ENCODE assay signal across 13 mouse cellular contexts in genomic region chr7:51662441-51662840, GRCm38 (mm10). TPM values are rescaled to one million over a fixed set of nuclear protein-coding genes. Genes with fewer than 3 reads are reported as not detected.
DNase-seq lines count a peak whose midpoint lies in the region; ATAC-seq lines count a peak whose summit lies in the region.
"Had no signal": no experiment of that assay in that cellular context is flagged by ENCODE, and none has a peak within 500 bp of the region (broad histone marks: within the 10 kb centered on the region; RNA-seq: fewer than 3 reads in every experiment).

No protein-coding gene starts in this region.

- peak overlapping the region; percentile 25; the same call in 1 of the 2 replicates for H3K27ac ChIP-seq in forebrain, embryonic 11.5 days (ENCODE audit: low read depth, low read length)
- H3K27ac ChIP-seq in forebrain, embryonic 10.5 days: no peak overlapping the region
- H3K27ac ChIP-seq in neural tube, embryonic 14.5 days (ENCODE audit: low read depth, low read length): 0 out of 2 replicates have a peak overlapping the region, but pooled peaks have one; percentile 22
- H3K27ac ChIP-seq in neural tube, embryonic 15.5 days (replicated peaks): no peak overlapping the region; the same call in 1 of the 2 replicates
- H3K27ac ChIP-seq in kidney, embryonic 14.5 days (ENCODE audit: low read depth, low read length): no peak overlapping the region
- H3K27ac ChIP-seq: left cerebral cortex, adult 2 months; stomach, embryonic 15.5 days had no signal

- H3K4me2 ChIP-seq in forebrain, embryonic 11.5 days (ENCODE audit: low read depth, low read length, severe bottlenecking): no peak overlapping the region
- H3K4me2 ChIP-seq in neural tube, embryonic 14.5 days (ENCODE audit: low read depth, low read length): no peak overlapping the region
- H3K4me2 ChIP-seq in neural tube, embryonic 15.5 days: no peak overlapping the region
- no peak overlapping the region for H3K4me2 ChIP-seq in kidney, embryonic 14.5 days (replicated peaks; ENCODE audit: low read depth, low read length)
- H3K4me2 ChIP-seq: stomach, embryonic 15.5 days had no signal

- DNase-seq in forebrain, embryonic 11.5 days (ENCODE audit: low spot score): peak; percentile 50
- DNase-seq in forebrain, embryonic 10.5 days (ENCODE audit: extremely low spot score, low spot score): no peak
- DNase-seq in layer of hippocampus, adult 9-11 months: peak; percentile 13
- DNase-seq in right cerebral cortex, postnatal 10 days (ENCODE audit: low spot score in 2 of 2): peak; percentile 23 to 32
- DNase-seq in gastrocnemius, postnatal 14 days: no peak
- DNase-seq: adrenal gland, postnatal 14 days; liver, postnatal 0 days had no signal

- H3K9ac ChIP-seq in forebrain, embryonic 11.5 days (ENCODE audit: low read length): no peak overlapping the region
- no peak overlapping the region for H3K9ac ChIP-seq in neural tube, embryonic 14.5 days (replicated peaks; ENCODE audit: low read depth, low read length)
- no peak overlapping the region for H3K9ac ChIP-seq in neural tube, embryonic 15.5 days (replicated peaks)
- no peak overlapping the region for H3K9ac ChIP-seq in kidney, embryonic 14.5 days (ENCODE audit: low read depth, low read length)
- H3K9ac ChIP-seq: liver, postnatal 0 days; stomach, embryonic 15.5 days had no signal

- H3K4me3 ChIP-seq in forebrain, embryonic 11.5 days (ENCODE audit: low read depth, low read length): no peak overlapping the region
- no peak overlapping the region for H3K4me3 ChIP-seq in forebrain, embryonic 10.5 days
- no peak overlapping the region for H3K4me3 ChIP-seq in neural tube, embryonic 14.5 days (ENCODE audit: low read depth, low read length)
- H3K4me3 ChIP-seq in neural tube, embryonic 15.5 days (replicated peaks): no peak overlapping the region
- H3K4me3 ChIP-seq in kidney, embryonic 14.5 days (ENCODE audit: low read length): no peak overlapping the region
- H3K4me3 ChIP-seq: left cerebral cortex, adult 2 months; stomach, embryonic 15.5 days had no signal

- H3K4me1 ChIP-seq in forebrain, embryonic 11.5 days (replicated peaks; ENCODE audit: control insufficient read depth, insufficient read depth, low read length): no peaks in the 10 kb centered on the region
- H3K4me1 ChIP-seq in forebrain, embryonic 10.5 days: no peaks in the 10 kb centered on the region
- H3K4me1 ChIP-seq in neural tube, embryonic 14.5 days (ENCODE audit: control insufficient read depth, insufficient read depth, low read length): no peaks in the 10 kb centered on the region
- H3K4me1 ChIP-seq in neural tube, embryonic 15.5 days: no peaks in the 10 kb centered on the region
- no peaks in the 10 kb centered on the region for H3K4me1 ChIP-seq in kidney, embryonic 14.5 days (ENCODE audit: control insufficient read depth, insufficient read depth, low read length)
- H3K4me1 ChIP-seq: stomach, embryonic 15.5 days had no signal

- WGBS in forebrain, embryonic 11.5 days: 41% methylated on average over 5 of the region's 5 CpGs
- 59% methylated on average over 5 of the region's 5 CpGs for WGBS in forebrain, embryonic 10.5 days
- 21% methylated on average over 5 of the region's 5 CpGs for WGBS in neural tube, embryonic 14.5 days
- WGBS in neural tube, embryonic 15.5 days: 34% methylated on average over 5 of the region's 5 CpGs
- 34% methylated on average over 5 of the region's 5 CpGs for WGBS in kidney, embryonic 14.5 days

- intact Hi-C loops in gastrocnemius, postnatal 14 days (cut with DNase I; ENCODE audit: low total_unique reads): no loop called here

- no peaks in the 10 kb centered on the region for H3K36me3 ChIP-seq in forebrain, embryonic 11.5 days (ENCODE audit: control insufficient read depth, insufficient read depth, low read length)
- no peaks in the 10 kb centered on the region for H3K36me3 ChIP-seq in forebrain, embryonic 10.5 days (replicated peaks)
- H3K36me3 ChIP-seq in neural tube, embryonic 14.5 days (ENCODE audit: control insufficient read depth, insufficient read depth, low read length): peaks cover 3% of the 10 kb centered on the region
- peaks cover 4% of the 10 kb centered on the region; the same call in 1 of the 2 replicates for H3K36me3 ChIP-seq in neural tube, embryonic 15.5 days
- H3K36me3 ChIP-seq in kidney, embryonic 14.5 days (ENCODE audit: control insufficient read depth, insufficient read depth, low read length): no peaks in the 10 kb centered on the region
- H3K36me3 ChIP-seq: stomach, embryonic 15.5 days had no signal

- ATAC-seq in forebrain, embryonic 11.5 days (replicated peaks; ENCODE audit: low FRiP score): peak; percentile 60
- ATAC-seq in neural tube, embryonic 14.5 days (ENCODE audit: low read depth): no peak
- ATAC-seq in neural tube, embryonic 15.5 days (ENCODE audit: low FRiP score): no peak
- ATAC-seq in kidney, embryonic 14.5 days (ENCODE audit: low FRiP score, low TSS enrichment): no peak
- ATAC-seq: liver, postnatal 0 days; Patski had no signal

- H3K9me3 ChIP-seq in forebrain, embryonic 11.5 days (ENCODE audit: control insufficient read depth, low read length): no peaks in the 10 kb centered on the region
- no peaks in the 10 kb centered on the region for H3K9me3 ChIP-seq in forebrain, embryonic 10.5 days
- H3K9me3 ChIP-seq in neural tube, embryonic 14.5 days (ENCODE audit: control insufficient read depth, low read length): no peaks in the 10 kb centered on the region
- no peaks in the 10 kb centered on the region for H3K9me3 ChIP-seq in neural tube, embryonic 15.5 days (replicated peaks)
- no peaks in the 10 kb centered on the region for H3K9me3 ChIP-seq in kidney, embryonic 14.5 days (ENCODE audit: control insufficient read depth, low read length)
- H3K9me3 ChIP-seq: stomach, embryonic 15.5 days had no signal

- H3K27me3 ChIP-seq in forebrain, embryonic 11.5 days (ENCODE audit: control insufficient read depth, insufficient read depth, low read length): no peaks in the 10 kb centered on the region
- H3K27me3 ChIP-seq in forebrain, embryonic 10.5 days (ENCODE audit: poor library complexity, severe bottlenecking): no peaks in the 10 kb centered on the region
- no peaks in the 10 kb centered on the region for H3K27me3 ChIP-seq in neural tube, embryonic 14.5 days (ENCODE audit: control insufficient read depth, insufficient read depth, low read length)
- H3K27me3 ChIP-seq in neural tube, embryonic 15.5 days (replicated peaks): no peaks in the 10 kb centered on the region
- no peaks in the 10 kb centered on the region for H3K27me3 ChIP-seq in kidney, embryonic 14.5 days (ENCODE audit: control insufficient read depth, insufficient read depth, low read length)
- H3K27me3 ChIP-seq: Patski; stomach, embryonic 15.5 days had no signal

RNA-seq across cellular contexts. Expression of gene Slc17a6, which starts 40.6 kb away (rescaled TPM):
- 23.1 and 24.4 TPM in 2 replicates for polyA plus RNA-seq in forebrain, embryonic 11.5 days (2014; fragmentation: Nextera tagmentation; extraction: Ambion mirVana)
- 3.5 and 6.9 TPM in 2 replicates for polyA plus RNA-seq in forebrain, embryonic 10.5 days (2016; fragmentation: Nextera tagmentation; extraction: Ambion mirVana)
- 120 and 139 TPM in 2 replicates for polyA plus RNA-seq in neural tube, embryonic 14.5 days (2014; fragmentation: Nextera tagmentation; extraction: Ambion mirVana)
- 101 and 115 TPM in 2 replicates for polyA plus RNA-seq in neural tube, embryonic 15.5 days (2015; fragmentation: Nextera tagmentation; extraction: Ambion mirVana)
- not detected for total RNA-seq in gastrocnemius, postnatal 14 days (2021)
- not detected in 2 replicates for polyA plus RNA-seq in kidney, embryonic 14.5 days (2014; fragmentation: Nextera tagmentation; extraction: Ambion mirVana)
- polyA plus RNA-seq: liver, postnatal 0 days; Patski had no signal

Comparison
In these comparisons a context has a peak if more than half of its experiments do, and no peak if none do; other contexts are left out.
1. DNase-seq: peak in forebrain, embryonic 11.5 days (single experiment), layer of hippocampus, adult 9-11 months (single experiment) and right cerebral cortex, postnatal 10 days (2 of 2); none in forebrain, embryonic 10.5 days (single experiment) and gastrocnemius, postnatal 14 days (single experiment).
2. H3K27ac ChIP-seq: peak in forebrain, embryonic 11.5 days (single experiment) and neural tube, embryonic 14.5 days (single experiment); none in forebrain, embryonic 10.5 days (single experiment), neural tube, embryonic 15.5 days (single experiment) and kidney, embryonic 14.5 days (single experiment).